Comparison of ENCODE assay signal across 26 mouse cellular contexts in the genomic region with DNA sequence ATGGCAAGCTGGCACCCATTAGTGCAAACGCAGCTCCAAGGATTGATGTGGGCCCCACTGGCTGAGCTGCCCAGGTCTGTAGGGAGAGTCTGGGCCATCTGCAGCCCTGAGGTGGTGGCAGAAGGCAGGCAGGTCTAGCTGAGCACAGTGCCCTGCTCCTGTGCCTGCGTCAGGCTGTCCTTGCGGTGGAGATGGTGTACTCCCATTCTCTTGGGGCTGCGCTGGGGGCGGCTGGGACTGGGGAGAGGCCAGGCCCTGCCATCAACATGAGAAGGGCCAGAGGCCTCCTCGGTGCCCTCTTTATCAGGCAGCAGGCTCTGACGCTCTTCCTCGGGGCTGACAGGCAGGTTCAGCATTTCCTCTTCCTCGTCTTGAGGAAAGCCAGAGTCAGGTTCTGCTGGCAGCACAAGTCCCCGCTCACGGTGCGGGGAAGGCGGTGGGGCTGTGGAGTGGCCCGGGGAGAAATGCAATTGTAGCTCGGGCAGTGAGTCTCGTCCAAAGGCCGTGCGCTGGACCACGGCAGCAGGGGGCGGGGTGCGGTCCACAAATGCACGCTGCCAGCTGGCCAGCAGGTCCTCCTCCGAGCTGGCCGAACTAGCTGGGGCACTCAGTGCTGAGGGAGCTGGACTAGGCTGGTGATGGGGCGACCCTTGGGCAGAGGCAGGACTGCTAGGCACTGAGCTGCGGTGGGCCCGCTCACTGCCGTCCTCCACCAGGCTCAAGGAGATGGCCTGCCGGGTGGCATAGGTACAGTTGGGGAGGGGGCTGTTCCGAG. TPM values are rescaled to one million over a fixed set of nuclear protein-coding genes. Genes with fewer than 3 reads are reported as not detected.
DNase-seq lines count a peak whose midpoint lies in the region; ATAC-seq and TF ChIP-seq lines count a peak whose summit lies in the region.
"Had no signal": no experiment of that assay in that cellular context is flagged by ENCODE, and none has a peak within 500 bp of the region (broad histone marks: within the 10 kb centered on the region; RNA-seq: fewer than 3 reads in every experiment).

No protein-coding gene starts in this region.

- H3K27me3 ChIP-seq in heart, embryonic 10.5 days (ENCODE audit: insufficient read depth, poor library complexity, severe bottlenecking), result peaks cover 34% of the 10 kb centered on the region
- H3K27me3 ChIP-seq in heart, embryonic 16.5 days (ENCODE audit: control insufficient read depth, insufficient read depth, low read length), result peaks cover 16% of the 10 kb centered on the region
- peaks cover 9% of the 10 kb centered on the region; the same call in 1 of the 2 replicates for H3K27me3 ChIP-seq in lung, postnatal 0 days (replicated peaks; ENCODE audit: insufficient read depth, low read length)
- H3K27me3 ChIP-seq: hindbrain, embryonic 15.5 days had no signal

- no peak for DNase-seq in heart, embryonic 10.5 days (ENCODE audit: low spot score)
- no peak for DNase-seq in heart, postnatal 36 days
- DNase-seq in heart, postnatal 10 days, result no peak
- DNase-seq in lung, postnatal 0 days (ENCODE audit: low spot score), result no peak
- DNase-seq in lung, postnatal 25 days (ENCODE audit: low spot score), result no peak
- DNase-seq in T-cell, adult 2 months (ENCODE audit: low spot score), result no peak
- DNase-seq: adrenal gland, postnatal 36 days; cerebellum, adult 9-10 months; forebrain, postnatal 0 days; gastrocnemius, postnatal 14 days; liver; right cerebral cortex, postnatal 4 days; thymus, postnatal 14 days had no signal

- intact Hi-C loops in heart, postnatal 36 days (cut with DNase I), result no loop called here
- intact Hi-C loops in heart, postnatal 10 days (cut with DNase I), result no loop called here

- H3K27ac ChIP-seq in heart, embryonic 10.5 days, result peak overlapping the region; percentile 48; the same call in 1 of the 2 replicates
- H3K27ac ChIP-seq in heart, embryonic 16.5 days (ENCODE audit: low read length), result peak overlapping the region; percentile 25; the same call in 1 of the 2 replicates
- H3K27ac ChIP-seq in lung, postnatal 0 days (ENCODE audit: low read length), result 0 out of 2 replicates have a peak overlapping the region, but pooled peaks have one; percentile 9
- H3K27ac ChIP-seq in cortical plate, adult 2 months (ENCODE audit: insufficient read depth, low read length), result no peak overlapping the region
- H3K27ac ChIP-seq: hindbrain, embryonic 15.5 days; layer of hippocampus, adult 2 months; limb, embryonic 10.5 days; liver, embryonic 15.5 days; lung, embryonic 15.5 days; macrophage had no signal

- WGBS in heart, embryonic 10.5 days, result 73% methylated on average over 30 of the region's 30 CpGs
- WGBS in heart, embryonic 16.5 days, result 80% methylated on average over 30 of the region's 30 CpGs
- 83% methylated on average over 29 of the region's 30 CpGs for WGBS in lung, postnatal 0 days

- ATAC-seq in heart, embryonic 16.5 days (replicated peaks; ENCODE audit: extremely low read depth, insufficient read depth, low FRiP score), result no peak
- ATAC-seq in lung, postnatal 0 days, result no peak
- ATAC-seq: CD4-positive, CD25-positive, alpha-beta regulatory T cell, adult 4 months; forebrain, postnatal 0 days; midbrain, embryonic 16.5 days had no signal

- TF ChIP-seq CTCF in lung, postnatal 0 days (IDR thresholded peaks at IDR 0.05), result no peak
- TF ChIP-seq CTCF in cortical plate, adult 2 months (IDR thresholded peaks at IDR 0.05; ENCODE audit: extremely low read depth, insufficient read depth, low read length), result no peak

- peaks cover 47% of the 10 kb centered on the region for H3K4me1 ChIP-seq in heart, embryonic 10.5 days
- peaks cover 2% of the 10 kb centered on the region for H3K4me1 ChIP-seq in heart, embryonic 16.5 days (ENCODE audit: control insufficient read depth, insufficient read depth, low read length)
- peaks cover under 1% of the 10 kb centered on the region; the same call in 1 of the 2 replicates for H3K4me1 ChIP-seq in lung, postnatal 0 days (ENCODE audit: insufficient read depth, low read depth, low read length)
- peaks cover 2% of the 10 kb centered on the region for H3K4me1 ChIP-seq in cortical plate, adult 2 months (ENCODE audit: control insufficient read depth, insufficient read depth, low read length)

- H3K9me3 ChIP-seq in heart, embryonic 10.5 days, result no peaks in the 10 kb centered on the region
- H3K9me3 ChIP-seq in heart, embryonic 16.5 days (replicated peaks; ENCODE audit: control insufficient read depth, low read length), result 0 out of 2 replicates have a peak, but pooled peaks cover 3% of the 10 kb centered on the region
- no peaks in the 10 kb centered on the region for H3K9me3 ChIP-seq in lung, postnatal 0 days (ENCODE audit: low read length)
- H3K9me3 ChIP-seq: hindbrain, embryonic 15.5 days; limb, embryonic 10.5 days; liver, embryonic 15.5 days; lung, embryonic 15.5 days had no signal

- peaks cover 75% of the 10 kb centered on the region for H3K36me3 ChIP-seq in heart, embryonic 10.5 days
- peaks cover 60% of the 10 kb centered on the region for H3K36me3 ChIP-seq in heart, embryonic 16.5 days (ENCODE audit: control insufficient read depth, insufficient read depth)
- H3K36me3 ChIP-seq in lung, postnatal 0 days (ENCODE audit: insufficient read depth, low read length), result peaks cover 38% of the 10 kb centered on the region

- no peak for TF ChIP-seq EP300 in lung, postnatal 0 days (IDR thresholded peaks at IDR 0.05)

- no peak overlapping the region for H3K4me3 ChIP-seq in heart, embryonic 10.5 days
- H3K4me3 ChIP-seq in heart, embryonic 16.5 days (ENCODE audit: low read length), result no peak overlapping the region
- H3K4me3 ChIP-seq in lung, postnatal 0 days (ENCODE audit: low read depth, low read length), result no peak overlapping the region
- no peak overlapping the region for H3K4me3 ChIP-seq in cortical plate, adult 2 months (ENCODE audit: insufficient read depth, low read length)
- H3K4me3 ChIP-seq: hindbrain, embryonic 15.5 days; layer of hippocampus, adult 2 months; limb, embryonic 10.5 days; liver, embryonic 15.5 days; lung, embryonic 15.5 days had no signal

- 0 out of 2 replicates have a peak, but pooled peaks have one; percentile 4 for TF ChIP-seq POLR2A in cortical plate, adult 2 months (IDR thresholded peaks at IDR 0.05; ENCODE audit: extremely low read depth, insufficient read depth, low read length)

- no peak overlapping the region for H3K9ac ChIP-seq in heart, embryonic 16.5 days (ENCODE audit: low read length)
- H3K9ac ChIP-seq in lung, postnatal 0 days (replicated peaks; ENCODE audit: low read depth), result no peak overlapping the region
- H3K9ac ChIP-seq: forebrain, postnatal 0 days; hindbrain, embryonic 15.5 days; liver, embryonic 15.5 days; lung, embryonic 15.5 days had no signal

- H3K4me2 ChIP-seq in heart, embryonic 16.5 days (ENCODE audit: low read depth, low read length), result no peak overlapping the region
- no peak overlapping the region for H3K4me2 ChIP-seq in lung, postnatal 0 days (replicated peaks; ENCODE audit: low read depth, low read length)
- H3K4me2 ChIP-seq: hindbrain, embryonic 15.5 days; liver, embryonic 15.5 days; lung, embryonic 15.5 days had no signal

RNA-seq across cellular contexts. Expression of gene Lrrc73, which starts 5.1 kb away (rescaled TPM):
- polyA plus RNA-seq in heart, embryonic 10.5 days (2016; fragmentation: Nextera tagmentation; extraction: Ambion mirVana), result 0.33 and 0.38 TPM in 2 replicates
- under 1 TPM; 0.22 to 0.30 TPM for total RNA-seq in heart, postnatal 36 days (2021)
- polyA plus RNA-seq in heart, embryonic 16.5 days (2015; fragmentation: Nextera tagmentation; extraction: Ambion mirVana), result 0.64 and 0.68 TPM in 2 replicates
- under 1 TPM; 0.38 to 0.40 TPM for total RNA-seq in heart, postnatal 10 days (2021)
- polyA plus RNA-seq in lung, postnatal 0 days (2015; fragmentation: Nextera tagmentation; extraction: Ambion mirVana), result 3.7 and 5.2 TPM in 2 replicates
- polyA plus RNA-seq in cortical plate, adult 2 months (2012; rRNA removed), result 68.4 and 70.5 TPM in 2 replicates
- total RNA-seq: hematopoietic stem cell, adult 5-6 weeks had no signal
- polyA plus RNA-seq: liver, embryonic 15.5 days; macrophage had no signal

RNA-seq across cellular contexts. Expression of gene Yipf3, which starts 10.6 kb away (rescaled TPM):
- 77.0 and 83.9 TPM in 2 replicates for polyA plus RNA-seq in heart, embryonic 10.5 days (2016; fragmentation: Nextera tagmentation; extraction: Ambion mirVana)
- total RNA-seq in heart, postnatal 36 days (2021), result 10 to 100 TPM; 83.3 to 86.2 TPM
- 78.4 and 89.3 TPM in 2 replicates for polyA plus RNA-seq in heart, embryonic 16.5 days (2015; fragmentation: Nextera tagmentation; extraction: Ambion mirVana)
- total RNA-seq in heart, postnatal 10 days (2021), result 10 to 100 TPM; 69.3 to 75.1 TPM
- polyA plus RNA-seq in lung, postnatal 0 days (2015; fragmentation: Nextera tagmentation; extraction: Ambion mirVana), result 185 and 199 TPM in 2 replicates
- 91.5 and 92.5 TPM in 2 replicates for polyA plus RNA-seq in cortical plate, adult 2 months (2012; rRNA removed)

RNA-seq across cellular contexts. Expression of gene Polr1c, which starts 10.6 kb away (rescaled TPM):
- 53.8 and 81.2 TPM in 2 replicates for polyA plus RNA-seq in heart, embryonic 10.5 days (2016; fragmentation: Nextera tagmentation; extraction: Ambion mirVana)
- 10 to 100 TPM; 22.2 to 25.1 TPM for total RNA-seq in heart, postnatal 36 days (2021)
- 46.3 and 47.8 TPM in 2 replicates for polyA plus RNA-seq in heart, embryonic 16.5 days (2015; fragmentation: Nextera tagmentation; extraction: Ambion mirVana)
- 10 to 100 TPM; 23.8 to 26.9 TPM for total RNA-seq in heart, postnatal 10 days (2021)
- polyA plus RNA-seq in lung, postnatal 0 days (2015; fragmentation: Nextera tagmentation; extraction: Ambion mirVana), result 82.0 and 89.9 TPM in 2 replicates
- 45.4 and 47.2 TPM in 2 replicates for polyA plus RNA-seq in cortical plate, adult 2 months (2012; rRNA removed)

RNA-seq across cellular contexts. Expression of gene Tjap1, which starts 24.4 kb away (rescaled TPM):
- polyA plus RNA-seq in heart, embryonic 10.5 days (2016; fragmentation: Nextera tagmentation; extraction: Ambion mirVana), result 46.5 and 55.8 TPM in 2 replicates
- total RNA-seq in heart, postnatal 36 days (2021), result 10 to 100 TPM; 33.8 to 43.6 TPM
- 42.5 and 45.3 TPM in 2 replicates for polyA plus RNA-seq in heart, embryonic 16.5 days (2015; fragmentation: Nextera tagmentation; extraction: Ambion mirVana)
- total RNA-seq in heart, postnatal 10 days (2021), result 10 to 100 TPM; 54.0 to 56.3 TPM
- polyA plus RNA-seq in lung, postnatal 0 days (2015; fragmentation: Nextera tagmentation; extraction: Ambion mirVana), result 21.0 and 22.8 TPM in 2 replicates
- 60.2 and 62.8 TPM in 2 replicates for polyA plus RNA-seq in cortical plate, adult 2 months (2012; rRNA removed)

RNA-seq across cellular contexts. Expression of gene Dlk2, which starts 38.8 kb away (rescaled TPM):
- polyA plus RNA-seq in heart, embryonic 10.5 days (2016; fragmentation: Nextera tagmentation; extraction: Ambion mirVana), result 0.36 and 0.77 TPM in 2 replicates
- total RNA-seq in heart, postnatal 36 days (2021), result under 1 TPM; 0.39 to 0.60 TPM
- polyA plus RNA-seq in heart, embryonic 16.5 days (2015; fragmentation: Nextera tagmentation; extraction: Ambion mirVana), result 1.3 and 1.4 TPM in 2 replicates
- 1 to 10 TPM in 1 of 2 experiments, under 1 TPM in 1; 0.57 to 1.0 TPM for total RNA-seq in heart, postnatal 10 days (2021)
- 1.3 TPM in 2 replicates for polyA plus RNA-seq in lung, postnatal 0 days (2015; fragmentation: Nextera tagmentation; extraction: Ambion mirVana)
- 127 and 136 TPM in 2 replicates for polyA plus RNA-seq in cortical plate, adult 2 months (2012; rRNA removed)
- total RNA-seq: hematopoietic stem cell, adult 5-6 weeks; MEL had no signal
- polyA plus RNA-seq: CD4-positive, CD25-positive, alpha-beta regulatory T cell, adult 4 months; kidney, embryonic 14.5 days; liver, embryonic 15.5 days; macrophage had no signal

Comparison
In these comparisons a context has a peak if more than half of its experiments do, and no peak if none do; other contexts are left out.
1. RNA of gene Lrrc73, which starts 5.1 kb away (polyA plus RNA-seq): 68.4 to 70.5 TPM in cortical plate, adult 2 months; 3.7 to 5.2 TPM in lung, postnatal 0 days, 0.64 to 0.68 TPM in heart, embryonic 16.5 days and 0.33 to 0.38 TPM in heart, embryonic 10.5 days; every median in the first group is over 10 times any median in the second.